Mouse (Mus musculus) lung, postnatal 0 days (tissue): ENCODE results near the gene Slc41a2.

Source experiments
- CTCF ChIP-seq: IDR thresholded peaks from 2 replicates; pipeline ENCODE4 v1.5.1; 2016; ENCODE audit warnings: antibody characterized with exemption, mild to moderate bottlenecking
- EP300 ChIP-seq: IDR thresholded peaks from 2 replicates; pipeline ENCODE4 v1.6.1; 2016; ENCODE audit warnings: antibody characterized with exemption, mild to moderate bottlenecking, control low read depth

- TF ChIP-seq CTCF (no peak), EP300 (no peak)
These were observed 93.6 kb downstream of the Slc41a2 start for GRCm38 (mm10) chr10:83244131-83244530.
